Mouse (Mus musculus): ENCODE results near the gene Fam229a. TPM values are rescaled to one million over a fixed set of nuclear protein-coding genes. Genes with fewer than 3 reads are reported as not detected.
"Not testable (repeated sequence)": the region's sequence is repeated elsewhere in the genome, so short reads cannot be mapped to it uniquely, and the experiment has no call there.

Gene Fam229a
- polyA plus RNA-seq, 1 experiment: 4.8 TPM

DNA sequence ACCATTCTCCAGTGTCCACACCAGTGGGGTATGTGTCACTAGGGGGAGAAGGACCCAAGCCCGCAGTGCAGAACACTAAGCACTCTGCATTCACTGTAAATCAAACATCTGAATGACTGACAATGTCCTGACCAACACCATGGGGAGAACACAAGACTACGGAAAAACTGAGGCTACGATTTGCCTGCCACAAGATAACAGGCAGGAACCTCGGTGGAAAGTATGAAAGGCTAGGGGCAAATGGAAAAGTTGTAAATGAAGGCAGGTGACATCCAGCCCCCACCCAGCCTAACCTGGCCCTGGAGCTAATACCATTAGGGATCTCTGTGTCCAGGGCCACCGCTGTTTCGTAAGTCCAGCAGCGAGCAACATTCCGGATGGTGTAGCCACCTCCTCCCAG, 27.5 kb downstream of the Fam229a start:
- DNase-seq (ENCODE audit: low read depth): no peak

DNA sequence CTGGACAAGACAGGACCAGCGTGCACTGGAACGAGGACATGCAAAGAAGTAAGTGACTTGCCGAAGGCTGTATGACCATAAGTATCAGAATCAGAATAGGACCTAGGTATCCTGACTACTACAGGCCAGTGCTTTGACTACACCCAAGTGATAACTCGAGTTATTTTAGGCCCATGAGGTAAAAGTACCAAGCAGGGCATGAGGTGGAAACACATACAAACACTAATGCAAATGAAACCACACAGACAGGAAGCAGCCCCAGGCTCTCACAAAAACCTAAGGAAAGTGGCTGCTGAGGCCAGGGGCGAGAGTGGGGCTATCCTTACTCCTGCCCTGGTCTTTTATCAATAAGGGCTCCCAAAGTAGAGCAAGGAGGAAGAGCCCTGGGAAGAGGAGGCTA, 34.3 kb downstream of the Fam229a start:
- DNase-seq (ENCODE audit: low read depth): no peak

DNA sequence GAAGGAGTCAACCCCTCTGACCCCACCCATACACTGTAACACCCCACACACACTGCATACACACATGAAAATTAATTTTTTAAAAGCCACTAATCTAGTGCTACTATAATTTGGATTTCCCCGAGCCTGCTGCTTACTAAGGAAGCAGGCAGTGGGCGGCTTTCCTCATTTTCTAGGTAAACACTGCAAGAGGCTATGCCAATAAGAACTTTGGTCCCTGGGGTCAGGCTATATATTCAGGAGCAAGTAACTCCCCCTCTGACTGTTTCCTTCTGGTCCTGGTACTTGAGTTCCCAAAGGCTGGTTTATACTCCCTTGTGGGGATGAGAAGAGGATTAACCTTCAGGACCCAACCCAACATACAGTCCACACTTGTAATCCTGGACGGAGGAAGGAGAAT, 34.9 kb downstream of the Fam229a start:
- DNase-seq (ENCODE audit: low read depth): no peak

DNA sequence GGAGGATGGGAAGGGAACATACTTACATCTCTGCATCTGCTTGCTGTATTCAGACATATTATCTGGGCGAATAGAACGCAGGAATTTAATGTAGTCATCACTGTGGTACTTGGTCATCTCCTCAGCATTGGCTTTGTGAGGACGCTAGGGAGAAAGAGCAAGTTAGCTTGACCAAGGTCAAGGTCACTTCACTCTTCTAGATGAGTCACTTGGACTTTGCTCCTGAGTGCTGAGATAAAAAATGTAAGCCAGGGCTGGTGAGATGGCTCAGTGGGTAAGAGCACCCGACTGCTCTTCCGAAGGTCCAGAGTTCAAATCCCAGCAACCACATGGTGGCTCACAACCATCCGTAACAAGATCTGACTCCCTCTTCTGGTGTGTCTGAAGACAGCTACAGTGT, 37.9 kb downstream of the Fam229a start:
- not testable (repeated sequence) for DNase-seq (ENCODE audit: low read depth)

DNA sequence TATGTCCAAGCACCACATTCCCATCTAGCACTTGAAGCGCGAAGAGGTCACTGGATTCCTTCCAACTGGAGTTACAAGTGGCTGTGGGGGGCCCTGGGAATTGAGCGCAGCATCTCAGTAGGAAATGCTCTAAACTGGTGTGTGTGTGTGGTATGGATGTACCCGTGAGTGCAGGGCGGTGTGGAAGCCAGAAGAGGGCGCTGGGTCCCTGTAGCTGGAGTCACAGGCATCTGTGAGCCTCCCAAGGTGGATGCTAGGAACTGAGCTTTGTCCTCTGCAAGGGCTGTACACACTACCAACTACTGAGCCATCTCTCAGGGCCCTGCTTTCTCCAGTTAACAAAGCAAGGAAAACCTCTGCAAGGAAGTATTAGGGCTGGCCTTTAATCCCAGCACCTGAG, 49.0 kb downstream of the Fam229a start:
- DNase-seq (ENCODE audit: low read depth): no peak

Other genes starting within 250 kb of the Fam229a start
- gene C77080, start 229.8 kb upstream of the Fam229a start, polyA plus RNA-seq (2012; rRNA removed): 20.6 and 26.5 TPM in 2 replicates
- gene Sync, start 203.6 kb upstream of the Fam229a start, polyA plus RNA-seq (2012; rRNA removed): 1.4 and 2.0 TPM in 2 replicates
- 36.1 and 36.6 TPM in 2 replicates for gene Rbbp4, start 155.8 kb upstream of the Fam229a start, polyA plus RNA-seq (2012; rRNA removed)
- 27.3 and 31.3 TPM in 2 replicates for gene Zbtb8os, start 155.5 kb upstream of the Fam229a start, polyA plus RNA-seq (2012; rRNA removed)
- 12.9 and 14.1 TPM in 2 replicates for gene Zbtb8a, start 113.1 kb upstream of the Fam229a start, polyA plus RNA-seq (2012; rRNA removed)
- 1.3 and 1.6 TPM in 2 replicates for gene Zbtb8b, start 50.3 kb upstream of the Fam229a start, polyA plus RNA-seq (2012; rRNA removed)
- gene Bsdc1, start 29.6 kb upstream of the Fam229a start, polyA plus RNA-seq (2012; rRNA removed): 22.3 and 27.9 TPM in 2 replicates
- gene Tssk3, start 168 bp upstream of the Fam229a start, polyA plus RNA-seq (2012; rRNA removed): 0.72 and 2.5 TPM in 2 replicates
- gene Marcksl1, start 22.4 kb downstream of the Fam229a start, polyA plus RNA-seq (2012; rRNA removed): 29.9 and 48.8 TPM in 2 replicates
- 50.9 and 79.7 TPM in 2 replicates for gene Hdac1, start 51.5 kb downstream of the Fam229a start, polyA plus RNA-seq (2012; rRNA removed)
- 3.0 and 3.2 TPM in 2 replicates for gene Lck, start 82.5 kb downstream of the Fam229a start, polyA plus RNA-seq (2012; rRNA removed)
- 4.0 and 4.6 TPM in 2 replicates for gene Fam167b, start 87.4 kb downstream of the Fam229a start, polyA plus RNA-seq (2012; rRNA removed)
- gene Eif3i, start 109.5 kb downstream of the Fam229a start, polyA plus RNA-seq (2012; rRNA removed): 503 and 580 TPM in 2 replicates
- 220 and 221 TPM in 2 replicates for gene Tmem234, start 109.5 kb downstream of the Fam229a start, polyA plus RNA-seq (2012; rRNA removed)
- gene Dcdc2b, start 123.1 kb downstream of the Fam229a start, polyA plus RNA-seq (2012; rRNA removed): 5.6 and 6.3 TPM in 2 replicates
- 46.8 and 47.9 TPM in 2 replicates for gene Iqcc, start 127.9 kb downstream of the Fam229a start, polyA plus RNA-seq (2012; rRNA removed)
- 32.3 and 43.8 TPM in 2 replicates for gene Ccdc28b, start 132.8 kb downstream of the Fam229a start, polyA plus RNA-seq (2012; rRNA removed)
- 29.3 and 34.8 TPM in 2 replicates for gene Txlna, start 149.9 kb downstream of the Fam229a start, polyA plus RNA-seq (2012; rRNA removed)
- 32.3 and 42.7 TPM in 2 replicates for gene Kpna6, start 181.6 kb downstream of the Fam229a start, polyA plus RNA-seq (2012; rRNA removed)
- 27.5 and 32.5 TPM in 2 replicates for gene Tmem39b, start 205.6 kb downstream of the Fam229a start, polyA plus RNA-seq (2012; rRNA removed)

Data from gonadal fat pad, adult 2 months (tissue).